Mouse (Mus musculus): ENCODE results near the gene Olfr799.

The Olfr799 gene

GRCm38 (mm10) chr10:129637184-129637583 lies at the start of gene Olfr799:
Gene Olfr799, plus strand, starts transcription at chr10:129637484.
- DNase-seq (ENCODE audit: low read depth in 2 of 2, low spot score in 2 of 2): no peak

DNA sequence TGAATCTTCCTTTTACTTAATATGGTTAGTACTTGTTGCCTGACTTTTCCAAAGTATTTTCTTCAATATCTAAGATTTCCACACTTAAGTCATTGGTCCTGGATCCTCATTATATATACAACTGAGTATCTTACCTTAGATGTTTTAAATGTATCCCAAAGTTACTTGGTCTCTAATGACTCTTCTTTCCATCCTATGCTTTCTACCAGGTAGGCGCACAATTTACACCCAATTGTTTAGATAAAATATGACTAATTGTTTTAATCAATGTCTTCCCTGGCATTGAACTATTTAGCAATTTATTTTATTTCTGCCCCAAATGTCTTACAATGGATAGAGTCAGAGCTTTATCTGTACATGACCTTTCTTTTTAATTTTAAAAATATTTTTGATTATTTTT lies 24.8 kb upstream of the Olfr799 start, which contains the start of gene Olfr796:
Gene Olfr796, minus strand, starts transcription at position 101 of the 400 bp plus-strand sequence.
- no peak for DNase-seq (ENCODE audit: low read depth in 2 of 2, low spot score in 2 of 2)

GRCm38 (mm10) chr10:129621724-129622123 lies 15.6 kb upstream of the Olfr799 start:
- no peak for DNase-seq (ENCODE audit: low read depth in 2 of 2, low spot score in 2 of 2)

DNA sequence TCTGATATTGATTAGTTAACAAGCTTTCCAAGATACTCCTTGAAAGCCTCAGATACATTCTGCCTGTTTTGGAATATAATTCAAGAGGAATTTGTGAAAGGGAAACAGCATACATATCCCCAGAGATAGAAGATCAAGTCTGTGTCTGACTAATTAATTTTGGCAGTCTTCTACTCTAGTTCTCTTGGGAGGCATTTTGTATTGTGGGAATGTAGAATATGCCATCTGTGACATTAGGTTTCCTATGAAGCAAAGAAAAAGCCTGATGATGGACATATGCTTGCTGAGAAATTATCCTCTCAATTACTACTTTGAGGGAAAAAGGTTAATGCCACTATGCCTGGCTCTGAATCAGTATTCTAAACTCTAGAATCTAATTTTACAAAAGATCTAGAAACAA lies 14.0 kb upstream of the Olfr799 start:
- no peak for DNase-seq (ENCODE audit: low read depth in 2 of 2, low spot score in 2 of 2)

DNA sequence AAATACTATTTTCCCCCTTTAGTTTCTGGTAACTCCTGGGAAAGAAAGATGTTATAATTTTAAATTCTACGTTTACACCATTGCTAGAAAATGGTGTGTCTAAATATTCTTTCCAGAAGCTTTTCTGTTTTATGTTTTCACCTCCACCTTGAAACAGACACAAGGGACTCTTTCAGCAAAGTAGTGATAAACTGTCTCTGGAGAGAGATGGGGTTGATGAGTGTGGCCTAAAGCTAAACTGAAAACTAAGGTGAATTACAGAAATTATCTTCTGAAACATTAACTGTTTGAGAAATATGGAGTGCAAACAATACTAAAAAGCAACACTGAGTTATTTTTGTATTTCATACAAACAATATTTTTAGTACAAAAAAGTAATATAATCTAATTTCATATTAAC lies 9.4 kb upstream of the Olfr799 start, which contains the start of gene Olfr798:
Gene Olfr798, minus strand, starts transcription at position 101 of the 400 bp plus-strand sequence.
- no peak for DNase-seq (ENCODE audit: low read depth in 2 of 2, low spot score in 2 of 2)

DNA sequence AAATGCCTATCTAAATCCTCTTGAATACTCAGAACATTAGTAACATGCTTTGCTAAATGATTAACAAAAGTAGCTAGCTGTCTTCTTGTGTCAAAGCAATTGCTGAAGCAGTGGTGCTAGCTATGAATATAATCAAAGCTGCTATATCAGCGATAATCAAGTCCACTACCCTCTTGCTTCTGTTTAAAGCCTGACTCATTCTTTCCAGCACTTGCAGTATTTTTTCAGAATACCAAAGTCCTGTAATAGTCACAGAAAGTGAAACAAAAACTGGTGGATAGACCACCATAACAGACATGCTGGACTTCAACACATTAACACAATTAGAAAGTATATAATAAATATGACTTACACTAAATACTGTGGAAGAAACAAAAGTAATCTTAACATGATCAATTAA lies 14.5 kb downstream of the Olfr799 start:
- no peak for DNase-seq (ENCODE audit: low read depth in 2 of 2, low spot score in 2 of 2)

GRCm38 (mm10) chr10:129657394-129657793 lies 20.1 kb downstream of the Olfr799 start, which contains the start of gene Olfr800:
Gene Olfr800, plus strand, starts transcription at chr10:129657694.
- no peak for DNase-seq (ENCODE audit: low read depth in 2 of 2, low spot score in 2 of 2)

DNA sequence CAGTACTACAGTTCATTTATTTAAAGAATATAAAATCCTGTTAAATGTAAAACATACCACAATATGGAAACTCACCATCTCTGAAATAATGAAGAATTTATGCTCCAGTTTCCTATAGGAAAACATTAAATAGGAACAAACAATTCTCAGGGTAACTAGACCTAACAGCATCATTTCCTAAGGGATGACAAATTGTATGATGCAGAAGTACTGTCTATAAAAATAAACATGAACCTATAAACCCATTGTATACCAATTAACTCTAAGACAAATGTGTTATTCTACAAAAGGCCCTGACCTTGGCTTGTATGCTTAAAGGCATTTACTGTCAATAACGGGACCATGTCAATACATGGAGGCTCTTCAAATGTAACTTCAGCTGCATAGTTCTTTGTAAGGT lies 36.5 kb downstream of the Olfr799 start, which contains the start of gene Olfr801:
Gene Olfr801, minus strand, starts transcription at position 101 of the 400 bp plus-strand sequence.
- no peak for DNase-seq (ENCODE audit: low read depth in 2 of 2, low spot score in 2 of 2)

GRCm38 (mm10) chr10:129688069-129688468 lies 50.8 kb downstream of the Olfr799 start, which contains the start of gene Olfr802:
Gene Olfr802, minus strand, starts transcription at chr10:129688169.
- no peak for DNase-seq (ENCODE audit: low read depth in 2 of 2, low spot score in 2 of 2)

DNA sequence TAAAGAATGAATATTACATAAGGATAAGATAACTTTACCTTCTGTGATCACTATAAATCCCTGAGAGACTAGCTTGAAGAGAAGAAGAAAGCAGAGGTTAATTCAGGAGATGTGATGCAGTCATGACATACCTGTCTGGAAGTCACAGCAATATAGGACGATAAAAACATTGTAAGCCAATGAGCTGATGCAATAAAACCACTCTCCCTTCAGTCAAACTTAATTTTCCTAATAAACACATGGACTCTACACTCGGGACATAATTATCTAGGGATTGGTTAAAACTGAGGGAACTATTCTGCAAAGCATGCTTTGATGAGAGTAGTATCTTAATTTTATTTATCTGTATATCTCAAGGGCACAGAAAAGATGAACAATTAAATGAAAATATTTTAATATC lies 56.9 kb downstream of the Olfr799 start, which contains the start of gene Olfr803:
Gene Olfr803, minus strand, starts transcription at position 101 of the 400 bp plus-strand sequence.
- DNase-seq (ENCODE audit: low read depth in 2 of 2, low spot score in 2 of 2): no peak

Measured in CD8-positive naive resting alpha-beta T cell, adult 2 months (primary cell).